Mouse (Mus musculus): Measurements from ENCODE around the gene Slc43a3. TPM values are rescaled to one million over a fixed set of nuclear protein-coding genes. Genes with fewer than 3 reads are reported as not detected.

The Slc43a3 gene
- 75.7 and 219 TPM in 2 replicates for polyA plus RNA-seq (2012; rRNA removed; ENCODE audit: low replicate concordance)

GRCm38 (mm10) chr2:84936474-84937429, at the start of gene Slc43a3:
Gene Slc43a3, plus strand, starts transcription at chr2:84936579.

GRCm38 (mm10) chr2:84980188-84980587, 43.8 kb downstream of the Slc43a3 start, which contains the start of gene Prg2:
Gene Prg2, plus strand, starts transcription at chr2:84980461.

GRCm38 (mm10) chr2:84987930-84988329, 51.6 kb downstream of the Slc43a3 start, which contains the start of gene Prg3:
Gene Prg3, plus strand, starts transcription at chr2:84988215.

Other genes with a start within 250 kb of the Slc43a3 start
- 45.2 and 59.9 TPM in 2 replicates for gene Zdhhc5, start 221.4 kb upstream of the Slc43a3 start, polyA plus RNA-seq (2012; rRNA removed; ENCODE audit: low replicate concordance)
- 8.0 and 15.5 TPM in 2 replicates for gene Clp1, start 209.2 kb upstream of the Slc43a3 start, polyA plus RNA-seq (2012; rRNA removed; ENCODE audit: low replicate concordance)
- 5.2 and 20.0 TPM in 2 replicates for gene Ypel4, start 202.5 kb upstream of the Slc43a3 start, polyA plus RNA-seq (2012; rRNA removed; ENCODE audit: low replicate concordance)
- 2.5 and 6.6 TPM in 2 replicates for gene Gm19426, start 192.9 kb upstream of the Slc43a3 start, polyA plus RNA-seq (2012; rRNA removed; ENCODE audit: low replicate concordance)
- 771 and 792 TPM in 2 replicates for gene Serping1, start 161.1 kb upstream of the Slc43a3 start, polyA plus RNA-seq (2012; rRNA removed; ENCODE audit: low replicate concordance)
- gene Ube2l6, start 137.8 kb upstream of the Slc43a3 start, polyA plus RNA-seq (2012; rRNA removed; ENCODE audit: low replicate concordance): 43.8 and 67.0 TPM in 2 replicates
- gene Smtnl1, start 113.9 kb upstream of the Slc43a3 start, polyA plus RNA-seq (2012; rRNA removed; ENCODE audit: low replicate concordance): not detected in 2 replicates
- 62.2 and 63.0 TPM in 2 replicates for gene Timm10, start 109.6 kb upstream of the Slc43a3 start, polyA plus RNA-seq (2012; rRNA removed; ENCODE audit: low replicate concordance)
- gene Slc43a1, start 97.7 kb upstream of the Slc43a3 start, polyA plus RNA-seq (2012; rRNA removed; ENCODE audit: low replicate concordance): 39.0 and 41.0 TPM in 2 replicates
- gene Rtn4rl2, start 49.9 kb upstream of the Slc43a3 start, polyA plus RNA-seq (2012; rRNA removed; ENCODE audit: low replicate concordance): 9.8 and 12.4 TPM in 2 replicates
- gene Prg2, start 43.9 kb downstream of the Slc43a3 start, polyA plus RNA-seq (2012; rRNA removed; ENCODE audit: low replicate concordance): 0.60 and 1.3 TPM in 2 replicates
- not detected in 2 replicates for gene Prg3, start 51.6 kb downstream of the Slc43a3 start, polyA plus RNA-seq (2012; rRNA removed; ENCODE audit: low replicate concordance)
- gene Ssrp1, start 100.7 kb downstream of the Slc43a3 start, polyA plus RNA-seq (2012; rRNA removed; ENCODE audit: low replicate concordance): 78.5 and 192 TPM in 2 replicates
- 0.64 and 1.4 TPM in 2 replicates for gene P2rx3, start 100.9 kb downstream of the Slc43a3 start, polyA plus RNA-seq (2012; rRNA removed; ENCODE audit: low replicate concordance)
- gene Tnks1bp1, start 111.4 kb downstream of the Slc43a3 start, polyA plus RNA-seq (2012; rRNA removed; ENCODE audit: low replicate concordance): 151 and 196 TPM in 2 replicates
- gene Aplnr, start 199.6 kb downstream of the Slc43a3 start, polyA plus RNA-seq (2012; rRNA removed; ENCODE audit: low replicate concordance): 46.0 and 78.6 TPM in 2 replicates

Measured in subcutaneous adipose tissue, adult 2 months (tissue).